Mouse (Mus musculus) embryonic facial prominence, embryonic 13.5 days (tissue): ENCODE measurements around the gene Esp4. TPM values are rescaled to one million over a fixed set of nuclear protein-coding genes. Genes with fewer than 3 reads are reported as not detected.
"Not testable (repeated sequence)": the region's sequence is repeated elsewhere in the genome, so short reads cannot be mapped to it uniquely, and the experiment has no call there.

Experiments used
- ATAC-seq: fragments of 200-750 bp; cut with Nextera tagmentation; 2 replicates; pipeline ENCODE4 v1.8.0; 2017; ENCODE audit warnings: low read depth; ENCODE audit not compliant: insufficient number of reproducible peaks, insufficient read depth, low FRiP score, low TSS enrichment
- H3K27ac ChIP-seq: fragments of 300-500 bp; sonication (generic); 2 replicates; pipeline ENCODE4 v1.5.1; 2015; ENCODE audit warnings: moderate library complexity, mild to moderate bottlenecking, inconsistent platforms
- H3K27me3 ChIP-seq: fragments of 300-500 bp; sonication (generic); 2 replicates; pipeline ENCODE4 v1.6.1; 2015; ENCODE audit warnings: mild to moderate bottlenecking, inconsistent platforms
- H3K36me3 ChIP-seq: fragments of 300-500 bp; sonication (generic); 2 replicates; pipeline ENCODE4 v1.6.1; 2015; ENCODE audit warnings: mild to moderate bottlenecking, inconsistent platforms
- H3K4me1 ChIP-seq: fragments of 300-500 bp; sonication (generic); 2 replicates; pipeline ENCODE4 v1.6.1; 2015; ENCODE audit warnings: inconsistent platforms
- H3K4me2 ChIP-seq: fragments of 300-500 bp; sonication (generic); 2 replicates; pipeline ENCODE4 v1.6.1; 2015; ENCODE audit warnings: moderate library complexity, mild to moderate bottlenecking, inconsistent platforms
- H3K4me3 ChIP-seq: fragments of 300-500 bp; sonication (generic); 2 replicates; pipeline ENCODE4 v1.5.1; 2015; ENCODE audit warnings: mild to moderate bottlenecking, inconsistent platforms
- H3K9ac ChIP-seq: fragments of 300-500 bp; sonication (generic); 2 replicates; pipeline ENCODE4 v1.6.1; 2015; ENCODE audit warnings: mild to moderate bottlenecking, inconsistent platforms
- H3K9me3 ChIP-seq: fragments of 300-500 bp; sonication (generic); 2 replicates; pipeline ENCODE4 v1.6.1; 2016; ENCODE audit warnings: inconsistent platforms
- WGBS: fragments of 180-500 bp; shearing (Covaris S2); methylation state at CpG from one replicate; pipeline ENCODE4 v1.1.7; 2015; ENCODE audit warnings: mixed read lengths; 5-methylcytosine and 5-hydroxymethylcytosine counted together
- polyA plus RNA-seq: library from polyadenylated mRNA; unstranded; fragments of >200 nt; fragmentation: Nextera tagmentation; extraction: Ambion mirVana; gene quantifications from 2 replicates; pipeline ENCODE4 v1.2.1, GENCODE M21; 2015

The Esp4 gene
- not detected in 2 replicates for polyA plus RNA-seq

DNA sequence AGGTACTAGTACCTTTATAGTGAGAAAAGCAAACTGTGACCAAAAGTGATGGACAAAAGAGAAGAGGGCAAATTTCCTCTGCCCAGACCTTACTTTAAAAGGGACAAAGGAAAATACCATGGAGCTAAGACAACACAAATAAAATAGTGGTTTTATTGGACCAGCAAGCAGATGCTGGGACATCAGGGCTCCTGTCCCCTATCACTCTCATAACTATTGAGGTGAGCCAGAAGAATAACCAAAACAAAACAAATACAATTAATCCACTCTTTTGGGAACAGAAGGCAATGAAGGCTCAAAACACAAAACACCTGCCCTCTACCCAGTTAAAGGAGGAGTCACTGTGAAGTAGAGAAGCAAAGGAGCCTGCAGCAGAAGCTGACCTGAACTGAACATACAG lies at the start of gene Esp4:
Gene Esp4, plus strand, starts transcription at position 301 of the 400 bp plus-strand sequence.
- Histone ChIP-seq H3K9ac (no peak within 1 kb of the TSS), H3K4me1 (no peaks in the 10 kb centered on the region), H3K9me3 (no peaks in the 10 kb centered on the region), H3K27ac (no peak within 1 kb of the TSS), H3K36me3 (no peaks in the 10 kb centered on the region), H3K4me2 (no peak within 1 kb of the TSS), H3K27me3 (no peaks in the 10 kb centered on the region), H3K4me3 (no peak within 1 kb of the TSS)
- no peak for ATAC-seq

DNA sequence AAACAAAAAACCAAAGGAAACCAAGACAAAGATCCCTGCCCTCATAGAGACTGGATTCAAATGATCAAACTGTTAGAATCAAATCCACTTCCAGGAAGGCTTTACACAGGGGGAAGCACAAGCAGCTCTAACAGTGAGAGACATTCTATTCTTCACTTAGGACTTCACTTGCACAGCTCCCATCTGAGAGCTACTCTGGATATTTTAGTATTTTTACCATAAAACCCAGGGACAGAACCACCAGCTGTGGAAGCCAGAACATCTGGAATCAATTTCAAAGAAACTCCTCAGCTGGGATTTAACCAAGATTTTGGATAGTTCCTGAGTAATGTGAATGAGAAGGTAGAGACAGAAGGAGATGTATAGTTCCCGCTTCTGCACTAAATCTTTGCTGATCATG lies 44.9 kb upstream of the Esp4 start:
- no peaks in the 10 kb centered on the region for H3K36me3 ChIP-seq
- no peak for ATAC-seq
- no peaks in the 10 kb centered on the region for H3K27me3 ChIP-seq
- no peak overlapping the region for H3K9ac ChIP-seq
- H3K4me3 ChIP-seq: no peak overlapping the region
- H3K4me1 ChIP-seq: 0 out of 2 replicates have a peak, but pooled peaks cover 3% of the 10 kb centered on the region
- no peak overlapping the region for H3K27ac ChIP-seq
- H3K4me2 ChIP-seq: no peak overlapping the region
- no peaks in the 10 kb centered on the region for H3K9me3 ChIP-seq
- 42% methylated on average over 1 of the region's 1 CpGs for WGBS

DNA sequence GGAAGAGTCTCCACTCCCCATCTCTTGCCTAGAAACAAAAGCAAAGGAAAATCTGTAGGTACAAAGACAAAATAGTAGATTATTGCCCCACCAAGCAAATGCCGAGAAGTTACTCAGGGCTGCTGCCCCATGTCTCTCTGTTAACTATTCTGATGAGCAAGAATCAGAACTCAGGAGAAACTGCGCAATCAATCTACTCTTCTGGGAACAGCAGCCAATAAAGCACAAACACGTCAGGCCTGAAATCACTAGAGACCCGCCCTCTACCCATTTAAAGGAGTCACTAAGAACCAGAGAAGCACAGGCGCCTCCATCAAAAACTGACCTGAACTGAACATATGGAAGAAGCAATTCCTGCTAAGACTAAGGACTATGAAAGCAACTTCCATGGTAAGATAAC lies 37.2 kb upstream of the Esp4 start, which contains the start of gene Esp6:
Gene Esp6, plus strand, starts transcription at position 301 of the 400 bp plus-strand sequence.
- Histone ChIP-seq H3K4me3 (no peak within 1 kb of the TSS), H3K27me3 (no peaks in the 10 kb centered on the region), H3K9me3 (no peaks in the 10 kb centered on the region), H3K27ac (no peak within 1 kb of the TSS), H3K9ac (no peak within 1 kb of the TSS), H3K4me1 (no peaks in the 10 kb centered on the region), H3K4me2 (no peak within 1 kb of the TSS), H3K36me3 (no peaks in the 10 kb centered on the region)
- no peak for ATAC-seq
- 83% methylated on average over 5 of the region's 5 CpGs for WGBS

DNA sequence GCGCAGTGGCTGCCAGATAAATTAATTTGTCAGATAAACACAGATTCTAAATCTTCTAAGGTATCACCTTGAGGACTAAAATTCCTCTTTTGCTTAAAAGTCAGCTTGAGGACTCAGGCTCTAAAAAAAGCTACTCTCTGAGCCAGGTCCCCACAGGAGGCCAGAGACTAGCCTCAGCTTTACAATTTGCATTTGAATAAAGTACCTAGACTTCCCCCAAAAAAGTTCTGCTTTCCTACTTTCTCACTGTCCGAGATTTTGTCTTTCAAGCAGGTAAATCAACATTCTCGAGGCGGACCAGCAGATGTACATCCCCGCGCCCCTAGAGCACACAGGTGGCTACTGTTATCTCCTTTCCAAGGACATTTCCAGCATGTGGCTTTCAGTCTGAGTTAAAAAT lies 14.5 kb upstream of the Esp4 start:
- not testable (repeated sequence) for H3K27ac ChIP-seq
- WGBS: 41% methylated on average over 6 of the region's 6 CpGs

DNA sequence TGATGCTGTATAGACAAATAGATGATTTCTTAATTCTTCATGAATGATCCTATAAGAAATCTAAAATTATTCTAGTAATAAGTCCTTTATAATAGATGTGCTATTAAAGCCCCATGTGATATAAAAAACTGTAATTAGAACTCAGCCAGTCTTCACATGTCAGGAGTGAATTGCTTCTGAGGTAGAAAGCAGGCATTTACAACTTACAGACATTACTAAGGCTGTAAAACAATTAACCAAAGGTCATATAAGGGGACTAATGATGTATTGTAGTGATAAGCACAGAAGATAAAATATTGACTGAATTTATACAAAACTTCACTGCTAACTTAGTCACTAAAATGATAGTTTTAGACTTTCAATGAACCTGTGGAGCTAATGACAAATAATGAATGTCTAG lies 7.1 kb upstream of the Esp4 start:
- Histone ChIP-seq H3K4me3 (no peak overlapping the region), H3K4me1 (no peaks in the 10 kb centered on the region), H3K27me3 (no peaks in the 10 kb centered on the region), H3K9ac (no peak overlapping the region), H3K4me2 (no peak overlapping the region), H3K27ac (no peak overlapping the region), H3K36me3 (no peaks in the 10 kb centered on the region), H3K9me3 (no peaks in the 10 kb centered on the region)
- ATAC-seq: no peak

More for the DNA sequence above, 14.5 kb upstream of the Esp4 start:
- ATAC-seq, H3K27me3 ChIP-seq, H3K36me3 ChIP-seq, H3K4me3 ChIP-seq, H3K4me1 ChIP-seq, H3K4me2 ChIP-seq, H3K9ac ChIP-seq, H3K9me3 ChIP-seq: not testable (repeated sequence)

DNA sequence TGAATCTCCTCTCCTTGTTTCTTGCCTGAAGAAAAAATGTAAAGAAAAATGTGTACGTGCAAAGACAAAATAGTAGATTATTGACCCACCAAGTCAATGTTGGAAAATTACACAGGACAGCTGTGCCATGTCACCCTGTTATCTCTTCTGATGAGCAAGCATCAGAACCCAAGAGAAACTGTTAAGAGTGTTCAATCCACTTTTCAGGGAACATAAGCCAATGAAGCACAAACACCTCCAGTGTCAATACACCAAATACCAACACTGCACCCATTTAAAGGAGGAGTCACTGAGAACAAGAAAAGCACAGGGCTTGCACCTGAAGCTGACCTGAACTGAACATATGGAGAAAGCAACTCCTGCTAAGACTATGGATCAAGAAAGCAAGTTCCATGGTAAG lies 33.4 kb downstream of the Esp4 start, which contains the start of gene Esp3:
Gene Esp3, plus strand, starts transcription at position 301 of the 400 bp plus-strand sequence.
- not testable (repeated sequence) for H3K4me2 ChIP-seq, H3K27me3 ChIP-seq, ATAC-seq, H3K9ac ChIP-seq, H3K4me1 ChIP-seq, H3K9me3 ChIP-seq, H3K27ac ChIP-seq, H3K4me3 ChIP-seq, H3K36me3 ChIP-seq
- WGBS: 91% methylated on average over 1 of the region's 1 CpGs

Other genes with a start within 250 kb of the Esp4 start
- gene Esp8, start 78.6 kb upstream of the Esp4 start, polyA plus RNA-seq: not detected in 2 replicates
- not detected in 2 replicates for gene Esp6, start 37.1 kb upstream of the Esp4 start, polyA plus RNA-seq
- gene Esp3, start 33.5 kb downstream of the Esp4 start, polyA plus RNA-seq: not detected in 2 replicates
- not detected in 2 replicates for gene Esp1, start 128.5 kb downstream of the Esp4 start, polyA plus RNA-seq
- gene Crisp2, start 208.4 kb downstream of the Esp4 start, polyA plus RNA-seq: not detected in 2 replicates
- 0.79 and 2.4 TPM in 2 replicates for gene Rhag, start 212.5 kb downstream of the Esp4 start, polyA plus RNA-seq